Mouse (Mus musculus): ENCODE results near the gene Gdpd5. TPM values are rescaled to one million over a fixed set of nuclear protein-coding genes. Genes with fewer than 3 reads are reported as not detected.

Gdpd5 gene
- polyA plus RNA-seq, 1 experiment from 2014 or later = 8.1 TPM

DNA sequence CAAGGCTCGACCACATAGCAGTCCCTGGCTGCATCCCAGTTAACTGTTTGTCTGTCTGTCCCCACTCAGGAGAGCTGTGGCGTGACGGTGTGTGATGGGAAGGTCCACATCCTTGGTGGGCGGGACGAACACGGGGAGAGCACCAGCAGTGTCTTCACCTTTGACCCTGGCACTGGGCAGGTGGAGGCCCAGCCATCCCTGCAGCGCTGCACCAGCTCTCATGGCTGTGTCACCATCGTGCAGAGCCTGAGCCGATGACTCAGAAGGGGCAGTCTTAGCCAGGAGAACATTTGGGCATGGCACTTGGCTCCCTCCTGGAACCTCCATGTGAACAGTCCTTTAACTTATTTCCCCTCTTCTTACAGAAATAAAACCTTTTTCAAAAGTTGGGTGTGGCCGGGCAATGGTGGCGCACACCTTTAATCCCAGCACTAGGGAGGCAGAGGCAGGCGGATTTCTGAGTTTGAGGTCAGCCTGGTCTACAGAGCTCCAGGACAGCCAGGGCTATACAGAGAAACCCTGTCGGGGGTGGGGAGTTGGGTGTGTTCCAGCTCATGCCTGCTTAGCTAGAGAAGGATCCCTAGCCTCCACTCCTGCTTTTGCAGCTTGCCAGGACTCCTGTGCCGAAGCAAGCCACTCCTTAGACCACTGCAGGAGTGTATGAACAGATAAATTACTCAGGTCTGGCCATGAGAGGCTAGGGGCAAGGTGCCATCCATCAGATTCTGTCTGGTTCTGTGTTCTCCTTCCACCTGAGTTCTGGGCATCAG is 92.6 kb downstream of the Gdpd5 start:
- Histone ChIP-seq H3K4me1 (replicated peaks; ENCODE audit: control insufficient read depth, insufficient read depth) (no peaks in the 10 kb centered on the region), H3K27ac (replicated peaks) (no peak overlapping the region), H3K9ac (ENCODE audit: low read length) (no peak overlapping the region), H3K4me2 (replicated peaks; ENCODE audit: low read depth) (no peak overlapping the region), H3K36me3 (ENCODE audit: control insufficient read depth, insufficient read depth, low read length) (peaks cover 7% of the 10 kb centered on the region), H3K4me3 (ENCODE audit: low read depth, low read length) (no peak overlapping the region), H3K27me3 (ENCODE audit: control insufficient read depth, insufficient read depth, low read length) (no peaks in the 10 kb centered on the region), H3K9me3 (ENCODE audit: control insufficient read depth, low read length) (no peaks in the 10 kb centered on the region)
- DNase-seq (ENCODE audit: low spot score) = peak; percentile 62
- TF ChIP-seq CTCF (IDR thresholded peaks at IDR 0.05; ENCODE audit: low read depth) = no peak
- no peak for TF ChIP-seq EP300 (optimal IDR thresholded peaks at IDR 0.05)
- 68% methylated on average over 14 of the region's 14 CpGs for WGBS
- peak; percentile 45 for ATAC-seq (ENCODE audit: low FRiP score, low TSS enrichment)

DNA sequence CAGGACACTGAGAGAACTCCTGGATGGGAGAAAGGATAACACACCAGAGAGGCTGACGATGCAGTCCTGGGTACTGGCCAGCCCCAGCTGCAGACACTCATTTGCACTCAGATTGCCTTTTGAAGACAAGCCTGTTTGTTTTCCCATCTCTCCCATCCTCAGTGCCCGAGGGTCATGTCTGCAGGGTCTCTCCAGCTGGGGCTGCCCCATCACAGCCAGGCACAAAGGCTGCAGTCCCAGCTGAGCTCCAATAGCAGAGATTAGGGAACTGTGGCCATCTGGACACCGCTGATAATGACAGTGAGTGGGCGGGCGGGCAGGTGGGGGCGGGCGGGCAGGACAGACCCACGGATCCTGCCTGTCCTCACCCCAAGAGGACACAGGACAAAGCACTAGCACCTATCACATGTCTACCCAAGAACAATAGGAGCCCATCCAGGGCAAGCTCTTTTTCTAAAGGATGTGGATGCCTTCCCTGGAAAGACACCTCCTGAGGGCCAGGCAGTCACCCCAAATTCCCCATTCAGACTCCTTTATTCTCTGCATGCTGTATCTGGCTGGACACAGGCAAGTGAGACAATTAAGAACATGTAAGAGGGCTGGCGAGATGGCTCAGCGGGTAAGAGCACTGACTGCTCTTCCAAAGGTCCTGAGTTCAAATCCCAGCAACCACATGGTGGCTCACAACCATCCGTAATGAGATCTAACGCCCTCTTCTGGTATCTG is 93.8 kb downstream of the Gdpd5 start:
- Histone ChIP-seq H3K4me2 (replicated peaks; ENCODE audit: low read depth) (no peak overlapping the region), H3K27ac (replicated peaks) (no peak overlapping the region), H3K4me3 (ENCODE audit: low read depth, low read length) (no peak overlapping the region), H3K36me3 (ENCODE audit: control insufficient read depth, insufficient read depth, low read length) (peaks cover 15% of the 10 kb centered on the region), H3K4me1 (replicated peaks; ENCODE audit: control insufficient read depth, insufficient read depth) (no peaks in the 10 kb centered on the region), H3K27me3 (ENCODE audit: control insufficient read depth, insufficient read depth, low read length) (no peaks in the 10 kb centered on the region), H3K9ac (ENCODE audit: low read length) (no peak overlapping the region), H3K9me3 (ENCODE audit: control insufficient read depth, low read length) (no peaks in the 10 kb centered on the region)
- WGBS = 69% methylated on average over 12 of the region's 12 CpGs
- DNase-seq (ENCODE audit: low spot score) = no peak
- TF ChIP-seq EP300 (optimal IDR thresholded peaks at IDR 0.05) (no peak), CTCF (IDR thresholded peaks at IDR 0.05; ENCODE audit: low read depth) (no peak)
- ATAC-seq (ENCODE audit: low FRiP score, low TSS enrichment) = 0 out of 2 replicates have a peak, but pooled peaks have one; percentile 10

DNA sequence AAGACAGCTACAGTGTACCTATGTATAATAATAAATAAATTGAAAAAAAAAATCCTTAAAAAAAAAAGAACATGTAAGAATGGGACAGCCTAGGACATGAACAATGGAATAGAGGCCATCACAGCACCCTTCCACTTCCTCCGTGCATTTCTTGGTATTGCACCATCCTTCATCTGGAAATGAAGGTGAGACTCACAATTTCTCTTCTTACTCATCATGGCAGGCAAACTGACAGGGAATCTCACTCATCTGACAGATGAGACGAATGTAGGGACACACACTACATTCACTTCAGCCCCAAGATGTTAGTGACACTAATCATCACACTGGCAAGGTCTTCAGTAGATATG is 94.3 kb downstream of the Gdpd5 start:
- Histone ChIP-seq H3K4me1 (replicated peaks; ENCODE audit: control insufficient read depth, insufficient read depth) (no peaks in the 10 kb centered on the region), H3K4me3 (ENCODE audit: low read depth, low read length) (no peak overlapping the region), H3K27ac (replicated peaks) (no peak overlapping the region), H3K27me3 (ENCODE audit: control insufficient read depth, insufficient read depth, low read length) (no peaks in the 10 kb centered on the region), H3K4me2 (replicated peaks; ENCODE audit: low read depth) (no peak overlapping the region), H3K9ac (ENCODE audit: low read length) (no peak overlapping the region), H3K9me3 (ENCODE audit: control insufficient read depth, low read length) (no peaks in the 10 kb centered on the region), H3K36me3 (ENCODE audit: control insufficient read depth, insufficient read depth, low read length) (peaks cover 21% of the 10 kb centered on the region)
- TF ChIP-seq EP300 (optimal IDR thresholded peaks at IDR 0.05) (no peak), CTCF (IDR thresholded peaks at IDR 0.05; ENCODE audit: low read depth) (no peak)
- WGBS = 80% methylated on average over 2 of the region's 2 CpGs
- no peak for DNase-seq (ENCODE audit: low spot score)
- ATAC-seq (ENCODE audit: low FRiP score, low TSS enrichment) = no peak

DNA sequence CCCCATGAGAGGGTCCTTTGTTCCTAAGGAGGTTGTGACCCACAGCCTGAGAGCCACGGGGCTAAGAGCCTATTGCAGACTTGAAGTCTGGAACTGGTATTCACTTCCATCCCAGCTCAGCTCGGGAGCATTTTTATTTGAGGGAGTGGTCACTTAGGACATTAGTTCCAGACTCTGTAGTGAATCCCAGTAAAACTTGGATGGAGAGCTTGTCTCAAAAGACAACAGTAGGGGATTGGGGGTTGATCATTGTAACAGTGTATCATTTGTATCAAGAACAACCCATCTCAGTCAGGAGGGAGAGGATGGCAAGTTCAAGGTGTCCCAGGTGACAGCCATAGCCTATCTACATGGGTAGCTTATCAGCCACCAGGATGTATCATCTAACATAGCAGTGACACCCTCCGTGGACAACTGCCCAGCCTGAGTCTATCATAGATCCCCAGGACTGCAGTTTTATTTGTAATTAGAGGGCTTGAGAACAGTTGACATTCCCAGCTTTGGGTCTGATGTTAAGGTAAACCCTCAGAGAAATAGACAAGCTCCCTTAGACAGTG is 95.4 kb downstream of the Gdpd5 start:
- WGBS = 35% methylated on average over 3 of the region's 3 CpGs
- H3K9me3 ChIP-seq (ENCODE audit: control insufficient read depth, low read length) = no peaks in the 10 kb centered on the region
- DNase-seq (ENCODE audit: low spot score) (no peak), ATAC-seq (ENCODE audit: low FRiP score, low TSS enrichment) (no peak)
- H3K4me2 ChIP-seq (replicated peaks; ENCODE audit: low read depth) = no peak overlapping the region
- H3K4me3 ChIP-seq (ENCODE audit: low read depth, low read length) = no peak overlapping the region
- no peak for TF ChIP-seq EP300 (optimal IDR thresholded peaks at IDR 0.05)
- no peak for TF ChIP-seq CTCF (IDR thresholded peaks at IDR 0.05; ENCODE audit: low read depth)
- no peak overlapping the region for H3K27ac ChIP-seq (replicated peaks)
- H3K27me3 ChIP-seq (ENCODE audit: control insufficient read depth, insufficient read depth, low read length) = no peaks in the 10 kb centered on the region
- H3K4me1 ChIP-seq (replicated peaks; ENCODE audit: control insufficient read depth, insufficient read depth) = peaks cover under 1% of the 10 kb centered on the region; the same call in 1 of the 2 replicates
- no peak overlapping the region for H3K9ac ChIP-seq (ENCODE audit: low read length)
- H3K36me3 ChIP-seq (ENCODE audit: control insufficient read depth, insufficient read depth, low read length) = peaks cover 26% of the 10 kb centered on the region

DNA sequence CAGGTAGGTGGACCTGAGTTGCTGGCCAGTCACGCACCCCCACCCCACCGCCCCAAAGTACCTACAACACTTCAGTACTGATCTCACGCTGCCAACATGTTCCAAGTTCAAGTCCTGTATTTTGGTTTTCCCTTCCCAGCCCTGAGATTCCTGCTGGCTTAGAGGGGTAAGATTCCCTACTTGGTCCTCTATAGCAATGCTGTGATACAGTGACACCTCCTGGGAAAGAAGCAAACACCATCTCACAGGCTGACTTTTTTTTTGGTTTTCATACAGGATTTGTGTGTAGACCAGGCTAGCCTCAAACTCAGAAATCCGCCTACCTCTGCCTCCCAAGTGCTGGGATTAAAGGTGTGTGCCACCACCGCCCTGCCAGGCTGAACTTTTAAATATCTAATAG is 96.0 kb downstream of the Gdpd5 start:
- DNase-seq (ENCODE audit: low spot score) = no peak
- ATAC-seq (ENCODE audit: low FRiP score, low TSS enrichment) = no peak
- H3K4me1 ChIP-seq (replicated peaks; ENCODE audit: control insufficient read depth, insufficient read depth) = peaks cover 6% of the 10 kb centered on the region
- peaks cover 26% of the 10 kb centered on the region for H3K36me3 ChIP-seq (ENCODE audit: control insufficient read depth, insufficient read depth, low read length)
- WGBS = 93% methylated on average over 5 of the region's 5 CpGs
- TF ChIP-seq CTCF (IDR thresholded peaks at IDR 0.05; ENCODE audit: low read depth) (peak; percentile 31), EP300 (optimal IDR thresholded peaks at IDR 0.05) (no peak)
- no peak overlapping the region for H3K27ac ChIP-seq (replicated peaks)
- no peak overlapping the region for H3K9ac ChIP-seq (ENCODE audit: low read length)
- no peak overlapping the region for H3K4me3 ChIP-seq (ENCODE audit: low read depth, low read length)
- H3K27me3 ChIP-seq (ENCODE audit: control insufficient read depth, insufficient read depth, low read length) = no peaks in the 10 kb centered on the region
- H3K9me3 ChIP-seq (ENCODE audit: control insufficient read depth, low read length) = no peaks in the 10 kb centered on the region
- H3K4me2 ChIP-seq (replicated peaks; ENCODE audit: low read depth) = no peak overlapping the region
